Mouse (Mus musculus) layer of hippocampus, postnatal 36 days (tissue): ENCODE data around the gene Ifih1. TPM values are rescaled to one million over a fixed set of nuclear protein-coding genes. Genes with fewer than 3 reads are reported as not detected.

ENCODE experiments used
- DNase-seq, 2 experiments: peaks; one replicate each; pipeline ENCODE4 v3.0.0; 2022
- total RNA-seq, 2 experiments: library from RNA; stranded (reverse); gene quantifications; 2 replicates each; pipeline ENCODE4 v1.2.3; 2021

The Ifih1 gene
- total RNA-seq, 2 experiments from 2014 or later: 1.8 to 2.3 TPM

- no peak for DNase-seq
Observed at GRCm38 (mm10) chr2:62548104-62548503, 98.0 kb downstream of the Ifih1 start.

Other genes starting within 250 kb of the Ifih1 start
- under 1 TPM; 0.30 to 0.71 TPM for gene Dpp4, start 234.0 kb downstream of the Ifih1 start, total RNA-seq
- gene Gcg, start 162.6 kb downstream of the Ifih1 start, total RNA-seq: not detected
- 1 to 10 TPM in 1 of 2 experiments, under 1 TPM in 1; 0.35 to 1.6 TPM for gene Fap, start 72.2 kb downstream of the Ifih1 start, total RNA-seq
- gene Gca, start 18.0 kb upstream of the Ifih1 start, total RNA-seq: 10 to 100 TPM; 13.4 to 14.5 TPM